Mouse (Mus musculus): ENCODE measurements around the gene Rpl22. TPM values are rescaled to one million over a fixed set of nuclear protein-coding genes. Genes with fewer than 3 reads are reported as not detected.

Rpl22 gene
- polyA plus RNA-seq (2014; fragmentation: Illumina TruSeq; extraction: RNeasy Lipid Tissue Mini Kit (QIAGEN cat#74804)) = 547 TPM

DNA sequence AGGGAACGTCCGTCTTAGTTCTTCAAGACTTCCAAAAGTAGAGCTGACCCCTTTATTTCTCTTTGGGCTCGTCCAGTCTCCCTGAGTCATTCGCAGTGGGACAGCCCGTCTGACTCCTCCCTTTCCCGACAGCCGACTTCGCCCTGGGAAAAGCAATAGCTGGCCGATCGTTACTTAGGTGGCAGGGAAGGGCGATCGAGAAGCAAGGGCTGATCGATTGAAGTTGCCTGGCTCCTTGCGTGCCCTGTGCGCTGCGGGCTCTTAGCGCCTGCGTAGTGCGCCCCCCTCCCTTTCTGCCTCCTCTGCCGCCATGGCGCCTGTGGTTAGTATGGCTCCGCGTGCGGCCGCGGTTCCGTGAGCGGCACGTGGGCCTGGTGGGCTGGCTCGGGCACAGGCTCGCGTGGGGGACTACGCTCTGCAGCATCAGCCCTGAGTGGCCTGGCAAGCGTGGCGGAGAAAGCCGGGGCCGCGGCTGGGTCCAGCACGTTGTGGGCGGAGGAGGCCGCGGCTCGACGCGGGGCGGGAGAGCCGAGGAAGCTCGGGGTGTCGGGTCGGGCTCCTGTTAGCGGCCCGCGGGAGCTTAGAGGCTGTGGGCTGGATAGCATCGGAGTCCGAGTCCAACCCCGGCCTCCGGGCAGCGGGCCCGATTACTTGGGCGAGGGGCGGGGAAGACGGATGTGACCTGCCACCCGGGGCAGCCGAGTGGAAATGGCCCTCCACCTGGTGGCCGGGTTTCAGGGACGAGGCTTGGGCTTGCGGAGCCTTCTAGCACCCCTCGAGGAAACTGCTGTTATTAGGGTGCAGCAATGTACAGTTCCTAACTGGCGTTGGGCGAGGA, at the start of gene Rpl22:
Gene Rpl22, plus strand, starts transcription at position 169 of the 838 bp plus-strand sequence.

DNA sequence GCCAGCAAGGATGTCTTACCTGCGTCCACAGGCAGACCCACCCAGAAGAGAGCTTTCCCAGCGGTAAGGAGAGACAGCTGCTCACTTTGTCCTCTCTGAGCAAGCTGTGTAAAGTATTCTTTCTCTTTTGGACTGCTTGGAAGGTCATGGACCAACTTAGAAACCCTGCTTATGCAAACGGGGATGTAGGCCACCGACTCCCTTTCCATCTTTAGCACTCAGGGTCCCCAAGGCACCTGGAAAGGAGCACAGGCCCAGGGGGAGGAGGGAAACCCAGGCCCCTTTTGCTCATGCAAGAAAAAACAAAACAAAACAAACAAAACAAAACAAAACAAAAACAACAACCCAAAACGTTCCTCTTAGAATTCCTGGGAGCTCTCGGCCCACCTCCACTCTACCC, 34.0 kb upstream of the Rpl22 start, which contains the start of gene Hes3:
Gene Hes3, minus strand, starts transcription at position 101 of the 400 bp plus-strand sequence.

DNA sequence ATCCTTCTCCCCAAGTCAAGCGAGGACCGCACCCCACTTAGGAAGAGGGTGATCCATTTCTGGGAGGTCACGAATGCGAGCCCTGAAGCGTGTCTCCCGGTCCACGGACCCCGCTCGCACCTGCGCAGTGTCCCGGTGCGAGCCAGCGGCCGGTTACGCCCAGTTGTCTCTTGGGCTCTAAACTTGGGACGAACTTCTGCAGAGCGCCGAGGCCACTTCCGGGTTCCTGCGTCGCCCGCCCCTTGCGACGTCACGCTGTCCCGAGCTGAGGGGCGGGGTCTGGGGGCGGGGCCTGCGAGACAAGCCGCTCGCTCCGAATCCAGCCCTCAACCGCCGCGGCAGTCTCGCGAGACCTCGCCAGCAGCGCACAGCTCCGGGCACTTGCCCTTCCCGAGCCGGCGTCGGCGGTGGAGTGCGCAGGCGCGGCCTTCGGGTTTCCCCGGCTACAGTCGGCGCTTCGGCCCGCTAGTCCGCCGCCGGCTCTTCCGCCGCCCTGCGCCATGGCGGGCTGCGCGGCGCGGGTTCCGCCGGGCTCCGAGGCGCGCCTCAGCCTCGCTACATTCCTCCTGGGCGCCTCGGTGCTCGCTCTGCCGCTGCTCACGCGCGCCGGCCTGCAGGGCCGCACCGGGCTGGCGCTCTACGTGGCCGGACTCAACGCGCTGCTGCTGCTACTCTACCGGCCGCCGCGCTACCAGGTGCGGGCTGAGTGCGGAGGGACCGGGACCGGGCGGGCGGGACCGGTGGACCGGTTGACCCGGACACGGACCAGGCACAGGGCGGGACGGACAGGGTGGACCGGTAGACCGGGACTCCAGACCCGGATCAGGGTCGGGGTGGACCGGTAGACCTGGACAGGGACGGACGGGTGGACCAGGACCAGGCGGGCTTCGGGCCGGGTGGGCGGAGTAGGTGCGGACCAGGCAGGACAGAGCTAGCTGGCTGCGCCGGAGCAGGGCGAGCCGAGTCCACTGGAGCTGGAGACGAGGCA, 28.4 kb upstream of the Rpl22 start, which contains the start of gene Icmt:
Gene Icmt, plus strand, starts transcription at position 354 of the 988 bp plus-strand sequence.

DNA sequence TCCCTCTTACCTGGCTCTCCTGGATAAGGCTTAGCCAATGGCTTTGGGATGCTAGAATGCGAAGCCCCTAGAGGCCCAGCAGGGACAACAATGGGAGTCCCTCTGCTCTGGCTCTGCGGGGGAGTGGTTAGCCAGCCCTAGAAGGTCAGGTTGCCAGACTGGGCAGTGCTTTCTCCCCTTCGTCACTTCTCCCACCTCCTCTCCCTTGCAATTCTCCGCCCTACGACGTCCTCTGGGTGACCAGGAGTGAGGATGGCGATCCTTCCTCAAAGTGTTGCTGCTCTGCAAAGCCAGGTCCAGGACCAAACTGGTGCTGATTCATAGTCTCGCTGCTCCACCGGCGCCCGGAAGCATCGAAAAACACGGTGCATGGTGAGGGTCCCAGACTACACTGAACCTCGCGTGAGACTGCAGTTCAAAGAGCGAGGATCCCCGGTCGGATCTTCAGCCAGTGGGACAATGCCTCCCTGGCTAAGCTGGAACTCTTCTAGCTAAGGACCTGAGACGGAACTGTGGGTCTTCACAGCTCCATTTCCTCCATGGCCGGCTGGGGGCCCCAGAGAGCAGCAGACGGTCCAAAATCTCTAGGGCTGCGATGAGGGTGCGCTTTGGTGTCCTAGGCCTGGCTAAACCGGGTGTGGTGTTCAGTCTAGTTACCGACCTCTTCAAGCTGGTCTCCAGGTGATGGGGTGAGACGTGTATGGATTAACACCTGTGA, 6.9 kb upstream of the Rpl22 start, which contains the start of gene Rnf207:
Gene Rnf207, minus strand, starts transcription at position 477 of the 718 bp plus-strand sequence.

GRCm38 (mm10) chr4:152338419-152339292, 13.1 kb downstream of the Rpl22 start, which contains the start of gene Chd5:
TSS of gene Chd5 (plus strand) at chr4:152338651.

Other genes starting within 250 kb of the Rpl22 start
- gene Tnfrsf25, start 209.8 kb upstream of the Rpl22 start, polyA plus RNA-seq (2014; fragmentation: Illumina TruSeq; extraction: RNeasy Lipid Tissue Mini Kit (QIAGEN cat#74804)) = not detected
- gene Espn, start 173.4 kb upstream of the Rpl22 start, polyA plus RNA-seq (2014; fragmentation: Illumina TruSeq; extraction: RNeasy Lipid Tissue Mini Kit (QIAGEN cat#74804)) = 0.43 TPM
- gene Hes2, start 166.9 kb upstream of the Rpl22 start, polyA plus RNA-seq (2014; fragmentation: Illumina TruSeq; extraction: RNeasy Lipid Tissue Mini Kit (QIAGEN cat#74804)) = not detected
- 0.46 TPM for gene Acot7, start 147.6 kb upstream of the Rpl22 start, polyA plus RNA-seq (2014; fragmentation: Illumina TruSeq; extraction: RNeasy Lipid Tissue Mini Kit (QIAGEN cat#74804))
- gene Gpr153, start 51.5 kb upstream of the Rpl22 start, polyA plus RNA-seq (2014; fragmentation: Illumina TruSeq; extraction: RNeasy Lipid Tissue Mini Kit (QIAGEN cat#74804)) = 5.2 TPM
- gene Hes3, start 34.1 kb upstream of the Rpl22 start, polyA plus RNA-seq (2014; fragmentation: Illumina TruSeq; extraction: RNeasy Lipid Tissue Mini Kit (QIAGEN cat#74804)) = not detected
- 9.3 TPM for gene Icmt, start 28.5 kb upstream of the Rpl22 start, polyA plus RNA-seq (2014; fragmentation: Illumina TruSeq; extraction: RNeasy Lipid Tissue Mini Kit (QIAGEN cat#74804))
- gene Rnf207, start 6.7 kb upstream of the Rpl22 start, polyA plus RNA-seq (2014; fragmentation: Illumina TruSeq; extraction: RNeasy Lipid Tissue Mini Kit (QIAGEN cat#74804)) = 0.23 TPM
- not detected for gene Chd5, start 12.9 kb downstream of the Rpl22 start, polyA plus RNA-seq (2014; fragmentation: Illumina TruSeq; extraction: RNeasy Lipid Tissue Mini Kit (QIAGEN cat#74804))
- gene Nphp4, start 151.0 kb downstream of the Rpl22 start, polyA plus RNA-seq (2014; fragmentation: Illumina TruSeq; extraction: RNeasy Lipid Tissue Mini Kit (QIAGEN cat#74804)) = not detected
- gene Kcnab2, start 152.1 kb downstream of the Rpl22 start, polyA plus RNA-seq (2014; fragmentation: Illumina TruSeq; extraction: RNeasy Lipid Tissue Mini Kit (QIAGEN cat#74804)) = 1.7 TPM

Measured in ovary, adult 10 weeks (tissue).